Mouse (Mus musculus): ENCODE results near the gene Ank. TPM values are rescaled to one million over a fixed set of nuclear protein-coding genes. Genes with fewer than 3 reads are reported as not detected.
A peak's percentile ranks its signal among the peaks of the same experiment; 100 is the strongest.

The Ank gene
- polyA plus RNA-seq, 1 experiment from 2014 or later = 15.3 TPM

GRCm38 (mm10) chr15:27569924-27570323, 103.4 kb downstream of the Ank start:
- Histone ChIP-seq H3K9ac (no peak overlapping the region), H3K27ac (no peak overlapping the region), H3K9me3 (no peaks in the 10 kb centered on the region), H3K27me3 (replicated peaks) (no peaks in the 10 kb centered on the region), H3K4me1 (no peaks in the 10 kb centered on the region), H3K4me2 (no peak overlapping the region), H3K36me3 (0 out of 2 replicates have a peak, but pooled peaks cover 4% of the 10 kb centered on the region), H3K4me3 (replicated peaks) (no peak overlapping the region)
- ATAC-seq (ENCODE audit: insufficient read depth, low FRiP score, low read depth) = no peak
- WGBS = 84% methylated on average over 2 of the region's 2 CpGs

- WGBS = 88% methylated on average over 4 of the region's 4 CpGs
- H3K9me3 ChIP-seq = no peaks in the 10 kb centered on the region
- H3K4me1 ChIP-seq = no peaks in the 10 kb centered on the region
- H3K36me3 ChIP-seq = 0 out of 2 replicates have a peak, but pooled peaks cover 4% of the 10 kb centered on the region
- H3K9ac ChIP-seq = no peak overlapping the region
- no peak for ATAC-seq (ENCODE audit: insufficient read depth, low FRiP score, low read depth)
- H3K27me3 ChIP-seq (replicated peaks) = no peaks in the 10 kb centered on the region
- H3K4me3 ChIP-seq (replicated peaks) = no peak overlapping the region
- no peak overlapping the region for H3K27ac ChIP-seq
- no peak overlapping the region for H3K4me2 ChIP-seq
These were observed 103.9 kb downstream of the Ank start for GRCm38 (mm10) chr15:27570385-27570784.

GRCm38 (mm10) chr15:27571179-27571578, 104.7 kb downstream of the Ank start:
- no peaks in the 10 kb centered on the region for H3K4me1 ChIP-seq
- H3K9me3 ChIP-seq = no peaks in the 10 kb centered on the region
- H3K9ac ChIP-seq = no peak overlapping the region
- H3K36me3 ChIP-seq = 0 out of 2 replicates have a peak, but pooled peaks cover 4% of the 10 kb centered on the region
- H3K27ac ChIP-seq = no peak overlapping the region
- no peaks in the 10 kb centered on the region for H3K27me3 ChIP-seq (replicated peaks)
- no peak overlapping the region for H3K4me2 ChIP-seq
- 92% methylated on average over 8 of the region's 8 CpGs for WGBS
- ATAC-seq (ENCODE audit: insufficient read depth, low FRiP score, low read depth) = no peak
- no peak overlapping the region for H3K4me3 ChIP-seq (replicated peaks)

DNA sequence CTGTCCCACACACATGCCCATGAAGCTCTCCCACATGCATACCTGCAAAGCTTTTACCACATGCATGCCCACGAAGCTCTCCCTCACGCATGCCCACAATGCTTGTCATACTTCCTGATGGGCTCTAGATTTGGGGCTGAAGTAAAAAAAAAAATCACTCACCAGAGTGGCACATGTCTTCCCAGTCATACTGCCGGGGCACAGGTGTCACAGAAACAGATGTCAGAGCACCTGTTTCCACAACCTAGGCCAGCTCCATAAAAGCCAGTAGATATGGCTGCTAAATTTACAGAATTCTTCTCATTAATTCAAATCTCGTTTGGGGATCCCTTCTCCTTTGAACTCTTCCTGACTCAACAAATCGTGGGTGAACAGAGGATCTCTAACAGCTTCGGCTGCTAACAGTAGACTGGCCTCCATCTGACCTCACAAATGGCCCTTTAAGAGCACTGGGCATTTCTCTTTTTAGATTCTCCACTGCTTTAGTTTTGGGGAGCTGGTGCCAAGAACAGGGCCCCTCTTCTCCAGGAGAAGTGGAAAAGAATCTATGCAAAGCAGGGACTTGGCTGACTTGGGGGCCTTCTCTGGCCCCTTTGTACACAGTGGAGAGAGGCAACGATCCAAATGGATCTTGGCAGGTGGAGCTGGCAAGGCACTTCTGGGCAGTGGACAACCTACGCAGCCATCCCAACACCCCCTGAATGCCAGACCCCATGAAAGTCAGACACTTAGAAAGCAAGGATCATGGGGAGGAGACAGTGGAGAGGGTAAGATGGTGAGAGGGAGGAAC, 108.7 kb downstream of the Ank start:
- Histone ChIP-seq H3K4me2 (no peak overlapping the region), H3K36me3 (no peaks in the 10 kb centered on the region), H3K27me3 (replicated peaks) (no peaks in the 10 kb centered on the region), H3K27ac (no peak overlapping the region), H3K9ac (no peak overlapping the region), H3K4me1 (no peaks in the 10 kb centered on the region), H3K9me3 (no peaks in the 10 kb centered on the region), H3K4me3 (replicated peaks) (no peak overlapping the region)
- 76% methylated on average over 8 of the region's 8 CpGs for WGBS
- no peak for ATAC-seq (ENCODE audit: insufficient read depth, low FRiP score, low read depth)

GRCm38 (mm10) chr15:27575932-27576331, 109.5 kb downstream of the Ank start:
- Histone ChIP-seq H3K4me1 (no peaks in the 10 kb centered on the region), H3K9ac (no peak overlapping the region), H3K9me3 (no peaks in the 10 kb centered on the region), H3K27ac (no peak overlapping the region), H3K27me3 (replicated peaks) (no peaks in the 10 kb centered on the region), H3K4me3 (replicated peaks) (no peak overlapping the region), H3K36me3 (no peaks in the 10 kb centered on the region), H3K4me2 (no peak overlapping the region)
- ATAC-seq (ENCODE audit: insufficient read depth, low FRiP score, low read depth) = no peak
- 63% methylated on average over 3 of the region's 3 CpGs for WGBS

- WGBS = 79% methylated on average over 1 of the region's 1 CpGs
- no peak overlapping the region for H3K27ac ChIP-seq
These were observed 110.4 kb downstream of the Ank start for GRCm38 (mm10) chr15:27576886-27577285.

DNA sequence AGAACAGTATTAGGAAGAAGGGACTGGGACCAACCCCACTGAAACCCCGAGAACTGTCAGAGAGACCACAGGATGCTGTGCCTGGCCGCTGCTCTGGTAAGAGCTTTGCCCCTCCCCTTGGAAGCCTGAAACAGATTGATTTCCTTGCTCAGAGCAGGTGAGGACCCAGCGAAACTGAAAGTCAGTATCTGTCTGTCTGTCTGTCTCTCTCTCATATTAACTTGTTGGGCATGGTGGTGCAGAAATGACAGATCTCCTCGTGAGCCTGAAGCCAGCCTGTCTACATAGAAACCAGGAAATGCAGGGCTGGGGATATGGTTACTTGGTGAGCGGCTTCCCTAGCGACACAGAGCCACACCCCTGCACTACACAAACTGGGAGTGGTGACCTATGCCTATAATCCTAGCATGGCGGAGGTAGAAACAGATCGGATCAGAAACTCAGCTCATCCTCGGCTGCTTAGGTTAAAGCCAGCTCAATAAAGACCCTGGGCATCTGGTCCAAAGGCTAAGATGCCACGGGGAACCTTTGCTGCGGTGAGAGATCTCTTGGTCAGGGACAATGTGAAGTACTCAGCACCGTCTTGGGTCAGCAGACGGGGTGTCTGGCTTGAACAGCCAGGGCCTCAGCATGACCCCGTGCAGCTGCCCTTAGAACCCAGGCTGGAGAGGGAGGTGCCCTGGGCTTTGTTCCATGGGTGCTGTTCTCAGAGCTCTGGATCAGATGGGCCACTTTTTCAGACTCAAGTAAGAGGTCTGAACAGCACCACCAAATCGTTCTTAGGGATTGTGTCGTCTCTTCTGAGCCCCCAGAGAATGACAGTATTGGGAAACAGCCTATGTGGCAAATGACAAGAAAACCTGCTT, 111.7 kb downstream of the Ank start:
- Histone ChIP-seq H3K27ac (no peak overlapping the region), H3K9me3 (no peaks in the 10 kb centered on the region), H3K9ac (no peak overlapping the region), H3K4me3 (replicated peaks) (no peak overlapping the region), H3K4me2 (no peak overlapping the region), H3K27me3 (replicated peaks) (no peaks in the 10 kb centered on the region), H3K4me1 (no peaks in the 10 kb centered on the region), H3K36me3 (no peaks in the 10 kb centered on the region)
- WGBS = 72% methylated on average over 16 of the region's 16 CpGs
- 0 out of 2 replicates have a peak, but pooled peaks have one; percentile 57 for ATAC-seq (ENCODE audit: insufficient read depth, low FRiP score, low read depth)

More at GRCm38 (mm10) chr15:27576886-27577285, 110.4 kb downstream of the Ank start:
- no peak overlapping the region for H3K4me3 ChIP-seq (replicated peaks)
- no peak overlapping the region for H3K4me2 ChIP-seq
- ATAC-seq (ENCODE audit: insufficient read depth, low FRiP score, low read depth) = no peak
- no peaks in the 10 kb centered on the region for H3K27me3 ChIP-seq (replicated peaks)
- no peaks in the 10 kb centered on the region for H3K9me3 ChIP-seq
- no peaks in the 10 kb centered on the region for H3K4me1 ChIP-seq
- no peak overlapping the region for H3K9ac ChIP-seq
- H3K36me3 ChIP-seq = no peaks in the 10 kb centered on the region

GRCm38 (mm10) chr15:27578918-27579317, 112.4 kb downstream of the Ank start:
- H3K9me3 ChIP-seq = no peaks in the 10 kb centered on the region
- H3K27ac ChIP-seq = no peak overlapping the region
- no peaks in the 10 kb centered on the region for H3K4me1 ChIP-seq
- no peak for ATAC-seq (ENCODE audit: insufficient read depth, low FRiP score, low read depth)
- no peak overlapping the region for H3K9ac ChIP-seq
- H3K36me3 ChIP-seq = no peaks in the 10 kb centered on the region
- no peak overlapping the region for H3K4me3 ChIP-seq (replicated peaks)
- WGBS = 76% methylated on average over 6 of the region's 6 CpGs
- no peak overlapping the region for H3K4me2 ChIP-seq
- no peaks in the 10 kb centered on the region for H3K27me3 ChIP-seq (replicated peaks)

GRCm38 (mm10) chr15:27579853-27580252, 113.4 kb downstream of the Ank start:
- Histone ChIP-seq H3K4me3 (replicated peaks) (no peak overlapping the region), H3K9ac (no peak overlapping the region), H3K27me3 (replicated peaks) (no peaks in the 10 kb centered on the region), H3K27ac (no peak overlapping the region), H3K4me1 (no peaks in the 10 kb centered on the region), H3K9me3 (no peaks in the 10 kb centered on the region), H3K36me3 (no peaks in the 10 kb centered on the region), H3K4me2 (no peak overlapping the region)
- 79% methylated on average over 2 of the region's 2 CpGs for WGBS
- ATAC-seq (ENCODE audit: insufficient read depth, low FRiP score, low read depth) = no peak

GRCm38 (mm10) chr15:27580771-27581170, 114.3 kb downstream of the Ank start:
- H3K4me1 ChIP-seq = no peaks in the 10 kb centered on the region
- WGBS = 85% methylated on average over 2 of the region's 2 CpGs
- no peak overlapping the region for H3K9ac ChIP-seq
- H3K27me3 ChIP-seq (replicated peaks) = no peaks in the 10 kb centered on the region
- no peak for ATAC-seq (ENCODE audit: insufficient read depth, low FRiP score, low read depth)
- no peaks in the 10 kb centered on the region for H3K9me3 ChIP-seq
- no peaks in the 10 kb centered on the region for H3K36me3 ChIP-seq
- no peak overlapping the region for H3K4me3 ChIP-seq (replicated peaks)
- no peak overlapping the region for H3K27ac ChIP-seq
- no peak overlapping the region for H3K4me2 ChIP-seq

- Histone ChIP-seq H3K9me3 (no peaks in the 10 kb centered on the region), H3K27me3 (replicated peaks) (no peaks in the 10 kb centered on the region), H3K4me2 (no peak overlapping the region), H3K36me3 (no peaks in the 10 kb centered on the region), H3K4me1 (no peaks in the 10 kb centered on the region), H3K4me3 (replicated peaks) (no peak overlapping the region), H3K9ac (no peak overlapping the region), H3K27ac (no peak overlapping the region)
- 69% methylated on average over 3 of the region's 3 CpGs for WGBS
- no peak for ATAC-seq (ENCODE audit: insufficient read depth, low FRiP score, low read depth)
These were observed 115.2 kb downstream of the Ank start for GRCm38 (mm10) chr15:27581640-27582039.

GRCm38 (mm10) chr15:27582428-27582827, 116.0 kb downstream of the Ank start:
- 90% methylated on average over 3 of the region's 3 CpGs for WGBS
- H3K9me3 ChIP-seq = no peaks in the 10 kb centered on the region
- H3K27ac ChIP-seq = no peak overlapping the region
- no peaks in the 10 kb centered on the region for H3K36me3 ChIP-seq
- H3K9ac ChIP-seq = no peak overlapping the region
- H3K4me3 ChIP-seq (replicated peaks) = no peak overlapping the region
- no peak for ATAC-seq (ENCODE audit: insufficient read depth, low FRiP score, low read depth)
- no peak overlapping the region for H3K4me2 ChIP-seq
- H3K4me1 ChIP-seq = no peaks in the 10 kb centered on the region
- no peaks in the 10 kb centered on the region for H3K27me3 ChIP-seq (replicated peaks)
